Mouse (Mus musculus) spleen, adult 2 months (tissue): ENCODE measurements around the gene Epx. TPM values are rescaled to one million over a fixed set of nuclear protein-coding genes. Genes with fewer than 3 reads are reported as not detected.
"Not testable (repeated sequence)": the region's sequence is repeated elsewhere in the genome, so short reads cannot be mapped to it uniquely, and the experiment has no call there.

Source experiments
- DNase-seq, 2 experiments: peaks; one replicate each; pipeline versions ENCODE4 v3.0.0 to v3.0.0-alpha.2; 2012 to 2021; ENCODE audit warnings: low spot score in 2 of 2, low read depth in 1 of 2
- H3K27ac ChIP-seq: fragments of 200-500 bp; 2 replicates; pipeline ENCODE4 v1.5.1; 2012; ENCODE audit warnings: low read length, inconsistent platforms; ENCODE audit not compliant: insufficient read depth
- H3K27me3 ChIP-seq: fragments of 200-500 bp; 2 replicates; pipeline ENCODE4 v1.6.1; 2012; ENCODE audit warnings: mild to moderate bottlenecking, moderate library complexity, low read length, inconsistent platforms; ENCODE audit not compliant: control insufficient read depth, insufficient read depth
- H3K36me3 ChIP-seq: fragments of 200-500 bp; 2 replicates; pipeline ENCODE4 v1.6.1; 2012; ENCODE audit warnings: mild to moderate bottlenecking, low read length, inconsistent platforms; ENCODE audit not compliant: control insufficient read depth, insufficient read depth
- H3K4me1 ChIP-seq: fragments of 200-500 bp; 2 replicates; pipeline ENCODE4 v1.6.1; 2011; ENCODE audit warnings: inconsistent platforms; ENCODE audit not compliant: control insufficient read depth, insufficient read depth, insufficient read length
- H3K4me3 ChIP-seq: fragments of 200-500 bp; 2 replicates; pipeline ENCODE4 v1.5.1; 2011; ENCODE audit warnings: mild to moderate bottlenecking, inconsistent platforms; ENCODE audit not compliant: insufficient read depth, insufficient read length; ENCODE audit errors: extremely low read depth
- CTCF ChIP-seq: fragments of 200-500 bp; IDR thresholded peaks from 2 replicates; pipeline ENCODE4 v1.5.1; 2011; ENCODE audit warnings: mild to moderate bottlenecking, inconsistent platforms; ENCODE audit not compliant: insufficient read depth, insufficient read length, insufficient replicate concordance; ENCODE audit errors: extremely low read depth
- POLR2A ChIP-seq: fragments of 200-500 bp; IDR thresholded peaks from 2 replicates; pipeline ENCODE4 v1.6.1; 2011; ENCODE audit warnings: low read depth, low read length, inconsistent platforms
- WGBS: fragments of 180-500 bp; shearing (Covaris S2); methylation state at CpG from one replicate; pipeline ENCODE4 v1.1.7; 2018; 5-methylcytosine and 5-hydroxymethylcytosine counted together
- polyA plus RNA-seq: library from polyadenylated mRNA; depleted of rRNA; stranded (reverse); fragments of >200 nt; gene quantifications from 2 replicates; pipeline ENCODE4 v1.2.3, GENCODE M21; 2012

Epx gene
- polyA plus RNA-seq, 1 experiment: 2.5 TPM

DNA sequence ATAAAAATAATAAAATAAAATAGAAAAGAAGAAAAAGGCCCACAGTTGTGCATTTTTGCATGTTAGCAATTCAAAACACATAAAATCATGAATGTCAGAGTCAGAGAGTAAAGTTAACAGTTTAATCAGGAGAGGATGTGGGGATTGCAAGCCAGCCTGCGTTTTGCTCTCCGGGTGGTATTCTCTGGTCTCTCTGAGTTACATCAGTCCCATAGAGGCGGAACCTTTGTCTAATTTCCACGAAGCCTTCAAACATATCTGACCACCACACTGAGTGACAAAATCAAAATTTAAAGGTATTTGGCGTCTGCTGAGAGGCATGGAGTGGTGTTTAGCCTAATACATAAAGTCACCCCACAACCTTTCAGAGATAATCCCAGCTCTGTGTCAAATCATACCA lies 9.5 kb upstream of the Epx start:
- TF ChIP-seq POLR2A (no peak), CTCF (no peak)
- DNase-seq: no peak
- Histone ChIP-seq H3K36me3 (no peaks in the 10 kb centered on the region), H3K4me3 (no peak overlapping the region), H3K27ac (no peak overlapping the region), H3K27me3 (no peaks in the 10 kb centered on the region), H3K4me1 (no peaks in the 10 kb centered on the region)
- 81% methylated on average over 5 of the region's 5 CpGs for WGBS

DNA sequence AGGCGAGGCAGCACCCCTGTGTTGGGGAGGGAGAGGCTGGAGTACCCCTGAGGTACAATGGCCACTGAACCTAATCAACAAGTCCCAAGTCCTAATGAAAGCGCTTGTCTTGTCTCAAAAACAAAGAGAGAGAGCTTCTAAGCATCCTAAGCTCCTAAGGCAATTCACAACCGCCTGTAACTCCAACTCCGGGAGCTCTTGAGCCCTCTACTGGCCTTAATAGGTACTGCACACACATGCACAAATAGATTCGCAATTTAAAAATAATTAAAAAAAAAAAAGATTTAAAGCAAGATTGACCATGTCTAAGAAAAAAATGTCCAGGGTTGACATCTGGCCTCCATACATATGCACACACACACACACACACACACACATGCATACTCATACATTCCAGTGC lies 8.2 kb upstream of the Epx start:
- no peaks in the 10 kb centered on the region for H3K4me1 ChIP-seq
- WGBS: 44% methylated on average over 5 of the region's 5 CpGs
- DNase-seq: no peak
- no peak overlapping the region for H3K27ac ChIP-seq
- H3K27me3 ChIP-seq: no peaks in the 10 kb centered on the region
- no peaks in the 10 kb centered on the region for H3K36me3 ChIP-seq
- TF ChIP-seq CTCF: peak; percentile 5; the same call in 1 of the 2 replicates
- TF ChIP-seq POLR2A: no peak
- no peak overlapping the region for H3K4me3 ChIP-seq

DNA sequence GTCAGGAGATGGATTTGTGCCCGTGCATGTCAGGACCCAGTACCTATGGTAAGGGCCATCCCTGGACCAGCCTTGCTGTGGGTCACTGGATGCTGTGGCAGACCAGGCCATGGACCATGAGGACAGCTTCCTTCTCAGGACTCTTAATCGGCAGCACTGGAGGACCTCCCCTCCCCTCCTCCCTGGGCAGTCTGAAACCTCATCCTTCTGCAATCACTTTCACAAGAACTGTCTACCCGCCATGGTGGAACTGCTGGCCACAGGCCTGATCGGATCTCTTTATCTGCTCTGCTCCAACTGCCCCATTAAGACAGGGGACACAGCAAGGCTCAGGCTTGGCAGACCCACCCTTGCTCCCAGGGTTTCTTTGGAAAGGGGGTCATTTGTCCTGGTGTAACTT lies 6.4 kb upstream of the Epx start:
- no peaks in the 10 kb centered on the region for H3K4me1 ChIP-seq
- H3K36me3 ChIP-seq: no peaks in the 10 kb centered on the region
- no peak overlapping the region for H3K27ac ChIP-seq
- DNase-seq: no peak
- WGBS: 67% methylated on average over 4 of the region's 4 CpGs
- H3K4me3 ChIP-seq: no peak overlapping the region
- H3K27me3 ChIP-seq: no peaks in the 10 kb centered on the region
- no peak for TF ChIP-seq CTCF
- TF ChIP-seq POLR2A: no peak

DNA sequence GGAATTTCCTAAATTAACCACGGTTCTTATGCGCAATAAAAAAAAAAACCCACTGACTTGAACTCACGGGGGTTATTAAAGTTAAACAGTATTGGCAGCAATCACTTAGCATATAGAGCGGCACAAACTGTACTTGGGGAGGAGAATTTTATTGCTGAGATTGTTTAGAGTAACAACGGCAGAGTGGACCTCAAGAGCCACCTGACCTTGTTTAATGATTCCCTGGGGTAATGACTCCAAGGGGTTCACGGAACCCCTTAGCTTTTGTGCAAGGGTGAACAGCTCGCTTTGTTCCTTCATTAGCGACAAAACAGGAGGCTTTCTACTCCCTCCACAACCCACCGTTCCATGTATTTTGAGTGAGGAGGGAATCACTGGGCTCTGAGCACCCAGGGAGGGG lies 4.5 kb upstream of the Epx start:
- Histone ChIP-seq H3K36me3 (no peaks in the 10 kb centered on the region), H3K27me3 (no peaks in the 10 kb centered on the region), H3K4me1 (no peaks in the 10 kb centered on the region), H3K4me3 (no peak overlapping the region), H3K27ac (no peak overlapping the region)
- WGBS: 68% methylated on average over 9 of the region's 9 CpGs
- TF ChIP-seq CTCF (no peak), POLR2A (no peak)
- DNase-seq: no peak

- TF ChIP-seq CTCF (no peak), POLR2A (no peak)
- H3K27me3 ChIP-seq: no peaks in the 10 kb centered on the region; the same call in 1 of the 2 replicates
- 72% methylated on average over 8 of the region's 8 CpGs for WGBS
- no peak overlapping the region for H3K4me3 ChIP-seq
- no peaks in the 10 kb centered on the region for H3K4me1 ChIP-seq
- no peaks in the 10 kb centered on the region for H3K36me3 ChIP-seq
- DNase-seq: no peak
- H3K27ac ChIP-seq: no peak overlapping the region
Measured at GRCm38 (mm10) chr11:87871766-87872165, 3.6 kb downstream of the Epx start.

- TF ChIP-seq CTCF: no peak
- TF ChIP-seq POLR2A: no peak
- Histone ChIP-seq H3K27me3 (no peaks in the 10 kb centered on the region; the same call in 1 of the 2 replicates), H3K36me3 (no peaks in the 10 kb centered on the region), H3K27ac (no peak overlapping the region), H3K4me3 (no peak overlapping the region), H3K4me1 (no peaks in the 10 kb centered on the region)
- DNase-seq: no peak
- 82% methylated on average over 2 of the region's 2 CpGs for WGBS
Measured at GRCm38 (mm10) chr11:87870096-87870495, 5.2 kb downstream of the Epx start.

- H3K36me3 ChIP-seq, H3K4me3 ChIP-seq, H3K27ac ChIP-seq, H3K27me3 ChIP-seq, H3K4me1 ChIP-seq: not testable (repeated sequence)
- peak in 1 of 2 experiments; percentile 28 for DNase-seq
- WGBS: 88% methylated on average over 1 of the region's 2 CpGs
Measured at GRCm38 (mm10) chr11:87866891-87867290, 8.4 kb downstream of the Epx start.
